Mouse (Mus musculus) ES-E14 (cell line): Measurements from ENCODE around the gene Ggt1. TPM values are rescaled to one million over a fixed set of nuclear protein-coding genes. Genes with fewer than 3 reads are reported as not detected.
A peak's percentile ranks its signal among the peaks of the same experiment; 100 is the strongest.

Experiments used
- DNase-seq: peaks from one replicate; pipeline ENCODE4 v3.0.0-alpha.2; 2013; ENCODE audit warnings: low read depth, low spot score
- H3K27ac ChIP-seq: 2 replicates; pipeline ENCODE4 v1.5.1; 2012; ENCODE audit warnings: low read depth, mild to moderate bottlenecking, low read length, moderate library complexity, mixed read lengths; ENCODE audit not compliant: poor library complexity, insufficient read depth, severe bottlenecking
- H3K36me3 ChIP-seq: 2 replicates; pipeline ENCODE4 v1.6.1; 2012; ENCODE audit warnings: mild to moderate bottlenecking, low read length, moderate library complexity, mixed read lengths; ENCODE audit not compliant: control insufficient read depth, poor library complexity, insufficient read depth, severe bottlenecking
- H3K4me1 ChIP-seq, 2 experiments: fragments of 150-350 bp in 1 of 2; sonication (generic) in 1 of 2; 2 replicates each; pipeline ENCODE4 v1.6.1; 2012; ENCODE audit warnings: low read length in 2 of 2, mild to moderate bottlenecking in 1 of 2, mixed read lengths in 1 of 2; ENCODE audit not compliant: control insufficient read depth in 2 of 2, insufficient read depth in 2 of 2, poor library complexity in 1 of 2
- H3K4me3 ChIP-seq, 2 experiments: fragments of 150-350 bp in 1 of 2; sonication (generic) in 1 of 2; 2 replicates each; pipeline ENCODE4 v1.5.1; 2012; ENCODE audit warnings: low read length in 2 of 2, low read depth in 1 of 2, mild to moderate bottlenecking in 1 of 2, mixed read lengths in 1 of 2; ENCODE audit not compliant: insufficient read depth in 1 of 2, poor library complexity in 1 of 2, severe bottlenecking in 1 of 2
- H3K9ac ChIP-seq: 2 replicates; pipeline ENCODE4 v1.6.1; 2012; ENCODE audit warnings: low read depth, mild to moderate bottlenecking, low read length, mixed read lengths; ENCODE audit not compliant: poor library complexity, insufficient read depth, severe bottlenecking
- H3K9me3 ChIP-seq: fragments of 150-350 bp; sonication (generic); 2 replicates; pipeline ENCODE4 v1.6.1; 2012; ENCODE audit warnings: low read depth, mild to moderate bottlenecking, low read length; ENCODE audit not compliant: control insufficient read depth, insufficient read depth
- CHD2 ChIP-seq: IDR thresholded peaks from 2 replicates; pipeline ENCODE4 v1.6.1; 2014; ENCODE audit warnings: mild to moderate bottlenecking, low read depth, low read length, inconsistent platforms
- HCFC1 ChIP-seq: IDR thresholded peaks from 2 replicates; pipeline ENCODE4 v1.6.1; 2012; ENCODE audit warnings: low read length, inconsistent platforms, borderline replicate concordance; ENCODE audit not compliant: insufficient read depth
- MAFK ChIP-seq: IDR thresholded peaks from 2 replicates; pipeline ENCODE4 v1.6.1; 2014; ENCODE audit warnings: mild to moderate bottlenecking, low read depth, low read length, inconsistent platforms; ENCODE audit not compliant: insufficient read depth
- ZC3H11A ChIP-seq: IDR thresholded peaks from 2 replicates; pipeline ENCODE4 v1.6.1; 2012; ENCODE audit warnings: low read depth, mild to moderate bottlenecking, inconsistent platforms, low read length, borderline replicate concordance
- ZNF384 ChIP-seq: IDR thresholded peaks from 2 replicates; pipeline ENCODE4 v1.6.1; 2012; ENCODE audit warnings: low read depth, low read length, inconsistent platforms
- in situ Hi-C, 2 experiments: fragments of 600-800 bp; cut with MboI; formaldehyde crosslinking; loops; one replicate each; pipeline ENCODE4 v1.15.1; 2025; ENCODE audit warnings: low sequenced_read_pairs in 2 of 2, inconsistent platforms in 1 of 2; ENCODE audit not compliant: unreplicated experiment in 2 of 2
- total RNA-seq: library from RNA; depleted of rRNA; stranded (reverse); fragments of 300-350 nt; gene quantifications from 2 replicates; pipeline ENCODE4 v1.2.3, GENCODE M21; 2012

Gene Ggt1
- total RNA-seq, 1 experiment, result 23.6 TPM

DNA sequence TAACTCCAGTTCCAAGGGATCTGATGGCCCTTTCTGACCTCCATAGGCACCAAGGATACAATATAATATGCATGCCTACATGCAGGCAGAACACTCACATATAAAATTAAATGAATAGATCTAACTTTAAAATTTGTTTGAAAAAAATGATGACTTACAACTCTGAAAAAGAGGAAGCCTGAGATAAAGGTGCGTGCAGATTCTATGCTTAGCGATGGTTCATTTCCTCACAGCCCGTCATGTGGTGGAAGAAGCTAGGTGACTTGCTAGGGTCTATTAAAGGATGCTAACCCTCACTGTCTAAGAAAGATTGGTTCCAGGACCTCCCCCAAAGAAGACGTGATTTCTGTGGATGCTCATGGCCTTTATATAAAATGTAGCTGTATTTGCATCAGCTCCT is 54.6 kb downstream of the Ggt1 start:
- Histone ChIP-seq H3K4me3 (no peak overlapping the region), H3K36me3 (no peaks in the 10 kb centered on the region), H3K9me3 (no peaks in the 10 kb centered on the region), H3K4me1 (no peaks in the 10 kb centered on the region), H3K9ac (no peak overlapping the region), H3K27ac (no peak overlapping the region)
- in situ Hi-C loops, result no loop called here
- no peak for TF ChIP-seq ZC3H11A
- no peak for TF ChIP-seq MAFK
- TF ChIP-seq HCFC1, result no peak
- no peak for TF ChIP-seq ZNF384
- TF ChIP-seq CHD2, result no peak
- DNase-seq, result no peak

GRCm38 (mm10) chr10:75620818-75621217 is 59.4 kb downstream of the Ggt1 start:
- in situ Hi-C loops, result no loop called here

DNA sequence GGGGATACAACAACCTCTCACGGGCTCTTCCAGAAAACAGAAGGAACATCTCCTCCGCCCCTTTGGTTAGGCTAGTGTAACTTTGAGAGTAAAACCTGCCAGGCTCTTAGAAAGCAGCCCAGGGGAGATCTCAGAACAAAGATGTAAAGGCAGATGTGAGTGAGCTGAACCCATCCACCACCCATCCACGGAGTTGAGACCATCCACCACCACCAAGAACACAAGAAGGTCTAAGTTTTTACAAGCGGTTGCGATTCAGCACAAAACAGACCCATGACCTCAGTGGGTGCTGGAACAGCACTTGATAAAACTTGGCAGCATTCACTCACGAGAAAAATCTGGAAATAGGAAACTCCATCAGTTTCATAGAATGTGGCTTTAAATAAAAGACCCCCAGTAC is 64.5 kb downstream of the Ggt1 start:
- DNase-seq, result no peak
- H3K36me3 ChIP-seq, result no peaks in the 10 kb centered on the region
- H3K4me1 ChIP-seq, result no peaks in the 10 kb centered on the region
- H3K9ac ChIP-seq, result no peak overlapping the region
- in situ Hi-C loops, result no loop called here
- no peak for TF ChIP-seq MAFK
- TF ChIP-seq CHD2, result no peak
- TF ChIP-seq HCFC1, result no peak
- TF ChIP-seq ZNF384, result no peak
- TF ChIP-seq ZC3H11A, result no peak
- no peak overlapping the region for H3K4me3 ChIP-seq
- no peak overlapping the region for H3K27ac ChIP-seq
- H3K9me3 ChIP-seq, result no peaks in the 10 kb centered on the region

More at GRCm38 (mm10) chr10:75620818-75621217, 59.4 kb downstream of the Ggt1 start:
- peak; percentile 51 for DNase-seq
- no peak overlapping the region for H3K9ac ChIP-seq
- no peaks in the 10 kb centered on the region for H3K9me3 ChIP-seq
- TF ChIP-seq ZNF384, result no peak
- TF ChIP-seq CHD2, result no peak
- TF ChIP-seq ZC3H11A, result no peak
- TF ChIP-seq MAFK, result no peak
- TF ChIP-seq HCFC1, result no peak
- no peaks in the 10 kb centered on the region for H3K36me3 ChIP-seq
- H3K27ac ChIP-seq, result no peak overlapping the region
- H3K4me3 ChIP-seq, result no peak overlapping the region
- no peaks in the 10 kb centered on the region for H3K4me1 ChIP-seq

GRCm38 (mm10) chr10:75626991-75627390 is 65.6 kb downstream of the Ggt1 start:
- Histone ChIP-seq H3K9ac (no peak overlapping the region), H3K4me1 (peaks cover 0 to 2% of the 10 kb centered on the region in 2 experiments; a peak in 1 of 4 replicates), H3K27ac (no peak overlapping the region), H3K9me3 (no peaks in the 10 kb centered on the region), H3K36me3 (no peaks in the 10 kb centered on the region), H3K4me3 (no peak overlapping the region)
- TF ChIP-seq MAFK (no peak), HCFC1 (no peak), CHD2 (no peak), ZC3H11A (no peak), ZNF384 (no peak)
- no peak for DNase-seq
- in situ Hi-C loops, result no loop called here

- Histone ChIP-seq H3K36me3 (no peaks in the 10 kb centered on the region), H3K9ac (no peak overlapping the region), H3K4me1 (peaks cover 0 to 2% of the 10 kb centered on the region in 2 experiments; a peak in 1 of 4 replicates), H3K4me3 (no peak overlapping the region), H3K27ac (no peak overlapping the region), H3K9me3 (no peaks in the 10 kb centered on the region)
- DNase-seq, result no peak
- TF ChIP-seq ZC3H11A, result no peak
- TF ChIP-seq MAFK, result no peak
- TF ChIP-seq ZNF384, result no peak
- TF ChIP-seq CHD2, result no peak
- TF ChIP-seq HCFC1, result no peak
- in situ Hi-C loops, result no loop called here
Observed at GRCm38 (mm10) chr10:75627490-75627889, 66.1 kb downstream of the Ggt1 start.
